Mouse (Mus musculus): Measurements from ENCODE around the gene 6330409D20Rik. TPM values are rescaled to one million over a fixed set of nuclear protein-coding genes. Genes with fewer than 3 reads are reported as not detected.

6330409D20Rik gene
- polyA plus RNA-seq (2011; ENCODE audit: insufficient read depth, insufficient read length, low replicate concordance, missing spikeins): not detected in 2 replicates

- no peaks in the 10 kb centered on the region for H3K4me1 ChIP-seq (ENCODE audit: control insufficient read depth, insufficient read depth, low read length)
- H3K4me3 ChIP-seq (replicated peaks; ENCODE audit: control insufficient read depth, low read depth, low read length): no peak within 1 kb of the TSS
- WGBS: 74% methylated on average over 11 of the region's 11 CpGs
- H3K27ac ChIP-seq (ENCODE audit: control insufficient read depth, insufficient read depth, low read depth, low read length, poor library complexity): no peak within 1 kb of the TSS
- no peak for TF ChIP-seq CTCF (IDR thresholded peaks at IDR 0.05; ENCODE audit: control insufficient read depth, insufficient read depth, low read length)
- TF ChIP-seq POLR2A (IDR thresholded peaks at IDR 0.05; ENCODE audit: borderline replicate concordance, control insufficient read depth, low read depth, low read length): no peak
Observed at GRCm38 (mm10) chr2:32740916-32741272, at the start of gene 6330409D20Rik. Gene 6330409D20Rik, minus strand, starts transcription at chr2:32741016.

- Histone ChIP-seq H3K27ac (ENCODE audit: control insufficient read depth, insufficient read depth, low read depth, low read length, poor library complexity) (no peak overlapping the region), H3K4me3 (replicated peaks; ENCODE audit: control insufficient read depth, low read depth, low read length) (no peak overlapping the region), H3K4me1 (ENCODE audit: control insufficient read depth, insufficient read depth, low read length) (no peaks in the 10 kb centered on the region)
- TF ChIP-seq CTCF (IDR thresholded peaks at IDR 0.05; ENCODE audit: control insufficient read depth, insufficient read depth, low read length): no peak
- no peak for TF ChIP-seq POLR2A (IDR thresholded peaks at IDR 0.05; ENCODE audit: borderline replicate concordance, control insufficient read depth, low read depth, low read length)
- 83% methylated on average over 2 of the region's 2 CpGs for WGBS
Observed at GRCm38 (mm10) chr2:32788581-32788980, 47.8 kb upstream of the 6330409D20Rik start.

- H3K4me3 ChIP-seq (replicated peaks; ENCODE audit: control insufficient read depth, low read depth, low read length): no peak overlapping the region
- TF ChIP-seq CTCF (IDR thresholded peaks at IDR 0.05; ENCODE audit: control insufficient read depth, insufficient read depth, low read length) (0 out of 2 replicates have a peak, but pooled peaks have one; percentile 9), POLR2A (IDR thresholded peaks at IDR 0.05; ENCODE audit: borderline replicate concordance, control insufficient read depth, low read depth, low read length) (no peak)
- H3K27ac ChIP-seq (ENCODE audit: control insufficient read depth, insufficient read depth, low read depth, low read length, poor library complexity): no peak overlapping the region
- H3K4me1 ChIP-seq (ENCODE audit: control insufficient read depth, insufficient read depth, low read length): no peaks in the 10 kb centered on the region
- 58% methylated on average over 6 of the region's 6 CpGs for WGBS
Observed at GRCm38 (mm10) chr2:32787176-32787575, 46.4 kb upstream of the 6330409D20Rik start.

- no peak within 1 kb of the TSS for H3K27ac ChIP-seq (ENCODE audit: control insufficient read depth, insufficient read depth, low read depth, low read length, poor library complexity)
- no peak for TF ChIP-seq POLR2A (IDR thresholded peaks at IDR 0.05; ENCODE audit: borderline replicate concordance, control insufficient read depth, low read depth, low read length)
- TF ChIP-seq CTCF (IDR thresholded peaks at IDR 0.05; ENCODE audit: control insufficient read depth, insufficient read depth, low read length): no peak
- 73% methylated on average over 4 of the region's 4 CpGs for WGBS
- H3K4me3 ChIP-seq (replicated peaks; ENCODE audit: control insufficient read depth, low read depth, low read length): no peak within 1 kb of the TSS
- H3K4me1 ChIP-seq (ENCODE audit: control insufficient read depth, insufficient read depth, low read length): no peaks in the 10 kb centered on the region
Observed at GRCm38 (mm10) chr2:32784048-32784681, 43.3 kb upstream of the 6330409D20Rik start, which contains the start of gene Cfap157. Gene Cfap157, minus strand, starts transcription at chr2:32784428.

GRCm38 (mm10) chr2:32781710-32782109 lies 40.9 kb upstream of the 6330409D20Rik start:
- H3K4me1 ChIP-seq (ENCODE audit: control insufficient read depth, insufficient read depth, low read length): no peaks in the 10 kb centered on the region

GRCm38 (mm10) chr2:32779714-32780113 lies 38.9 kb upstream of the 6330409D20Rik start:
- WGBS: 87% methylated on average over 6 of the region's 6 CpGs
- TF ChIP-seq POLR2A (IDR thresholded peaks at IDR 0.05; ENCODE audit: borderline replicate concordance, control insufficient read depth, low read depth, low read length) (no peak), CTCF (IDR thresholded peaks at IDR 0.05; ENCODE audit: control insufficient read depth, insufficient read depth, low read length) (no peak)
- Histone ChIP-seq H3K4me1 (ENCODE audit: control insufficient read depth, insufficient read depth, low read length) (no peaks in the 10 kb centered on the region), H3K27ac (ENCODE audit: control insufficient read depth, insufficient read depth, low read depth, low read length, poor library complexity) (no peak overlapping the region), H3K4me3 (replicated peaks; ENCODE audit: control insufficient read depth, low read depth, low read length) (no peak overlapping the region)

More at GRCm38 (mm10) chr2:32781710-32782109, 40.9 kb upstream of the 6330409D20Rik start:
- TF ChIP-seq POLR2A (IDR thresholded peaks at IDR 0.05; ENCODE audit: borderline replicate concordance, control insufficient read depth, low read depth, low read length) (no peak), CTCF (IDR thresholded peaks at IDR 0.05; ENCODE audit: control insufficient read depth, insufficient read depth, low read length) (no peak)
- Histone ChIP-seq H3K27ac (ENCODE audit: control insufficient read depth, insufficient read depth, low read depth, low read length, poor library complexity) (no peak overlapping the region), H3K4me3 (replicated peaks; ENCODE audit: control insufficient read depth, low read depth, low read length) (no peak overlapping the region)
- 80% methylated on average over 6 of the region's 6 CpGs for WGBS

- Histone ChIP-seq H3K27ac (ENCODE audit: control insufficient read depth, insufficient read depth, low read depth, low read length, poor library complexity) (no peak overlapping the region), H3K4me1 (ENCODE audit: control insufficient read depth, insufficient read depth, low read length) (no peaks in the 10 kb centered on the region), H3K4me3 (replicated peaks; ENCODE audit: control insufficient read depth, low read depth, low read length) (no peak overlapping the region)
- TF ChIP-seq CTCF (IDR thresholded peaks at IDR 0.05; ENCODE audit: control insufficient read depth, insufficient read depth, low read length) (peak; percentile 80), POLR2A (IDR thresholded peaks at IDR 0.05; ENCODE audit: borderline replicate concordance, control insufficient read depth, low read depth, low read length) (no peak)
- WGBS: 16% methylated on average over 8 of the region's 8 CpGs
Observed at GRCm38 (mm10) chr2:32779131-32779530, 38.3 kb upstream of the 6330409D20Rik start.

- TF ChIP-seq POLR2A (IDR thresholded peaks at IDR 0.05; ENCODE audit: borderline replicate concordance, control insufficient read depth, low read depth, low read length) (no peak), CTCF (IDR thresholded peaks at IDR 0.05; ENCODE audit: control insufficient read depth, insufficient read depth, low read length) (no peak)
- Histone ChIP-seq H3K4me3 (replicated peaks; ENCODE audit: control insufficient read depth, low read depth, low read length) (no peak overlapping the region), H3K27ac (ENCODE audit: control insufficient read depth, insufficient read depth, low read depth, low read length, poor library complexity) (no peak overlapping the region), H3K4me1 (ENCODE audit: control insufficient read depth, insufficient read depth, low read length) (no peaks in the 10 kb centered on the region)
- WGBS: 89% methylated on average over 6 of the region's 6 CpGs
Observed at GRCm38 (mm10) chr2:32778081-32778480, 37.3 kb upstream of the 6330409D20Rik start.
